Mouse (Mus musculus) layer of hippocampus, postnatal 25 days (tissue): ENCODE results near the gene Ap1m2. TPM values are rescaled to one million over a fixed set of nuclear protein-coding genes. Genes with fewer than 3 reads are reported as not detected.
A peak's percentile ranks its signal among the peaks of the same experiment; 100 is the strongest.
"Not testable (repeated sequence)": the region's sequence is repeated elsewhere in the genome, so short reads cannot be mapped to it uniquely, and the experiment has no call there.

Experiments
- DNase-seq, 2 experiments: peaks; one replicate each; pipeline ENCODE4 v3.0.0; 2022; ENCODE audit warnings: mixed read lengths in 2 of 2, low spot score in 1 of 2; ENCODE audit errors: extremely low spot score in 1 of 2
- total RNA-seq, 2 experiments: library from RNA; stranded (reverse); gene quantifications; 2 replicates each; pipeline ENCODE4 v1.2.3; 2021

Ap1m2 gene
- total RNA-seq, 2 experiments from 2014 or later: 0.42 to 0.73 TPM

DNA sequence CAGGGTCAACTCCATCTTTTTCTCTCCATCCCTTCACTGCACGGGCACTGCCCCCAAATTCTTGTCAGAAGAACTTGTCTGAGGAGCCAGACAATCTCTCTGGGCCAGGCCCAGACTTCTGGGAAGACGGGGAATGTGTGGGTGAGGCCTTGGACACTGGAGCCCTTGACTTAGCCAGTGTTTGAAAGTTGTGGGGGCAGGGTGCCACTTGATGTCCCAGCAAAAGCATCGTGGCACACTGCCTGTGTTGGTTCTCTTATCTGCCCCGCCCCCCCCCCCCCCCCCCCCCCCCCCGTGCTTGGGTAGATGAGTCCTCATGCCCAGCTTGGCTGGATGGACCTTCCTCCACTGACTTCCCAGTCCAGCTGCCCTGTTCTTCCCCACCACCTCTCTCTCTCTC is 16.9 kb upstream of the Ap1m2 start:
- DNase-seq: no peak

- DNase-seq: no peak
These were observed 15.9 kb upstream of the Ap1m2 start for GRCm38 (mm10) chr9:21328041-21328440.

DNA sequence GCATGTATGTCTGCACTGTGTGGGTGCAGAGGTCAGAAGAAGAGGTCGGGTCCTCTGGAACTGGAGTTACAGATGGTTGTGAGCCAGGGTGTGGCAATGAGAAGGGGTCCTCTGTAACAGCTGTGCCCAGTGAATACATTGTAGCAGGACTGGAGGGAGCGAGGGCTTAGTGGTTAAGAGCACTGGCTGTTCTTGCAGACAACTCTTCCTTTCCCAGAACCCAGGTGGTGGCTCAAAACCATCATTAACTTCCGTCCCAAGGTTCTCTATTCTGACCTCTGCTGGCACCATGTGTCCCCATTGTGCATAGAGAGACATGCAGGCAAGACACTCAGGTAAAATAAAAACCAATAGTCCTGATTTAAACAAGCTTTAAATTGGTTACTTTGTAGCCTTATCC is 15.4 kb upstream of the Ap1m2 start:
- no peak for DNase-seq

DNA sequence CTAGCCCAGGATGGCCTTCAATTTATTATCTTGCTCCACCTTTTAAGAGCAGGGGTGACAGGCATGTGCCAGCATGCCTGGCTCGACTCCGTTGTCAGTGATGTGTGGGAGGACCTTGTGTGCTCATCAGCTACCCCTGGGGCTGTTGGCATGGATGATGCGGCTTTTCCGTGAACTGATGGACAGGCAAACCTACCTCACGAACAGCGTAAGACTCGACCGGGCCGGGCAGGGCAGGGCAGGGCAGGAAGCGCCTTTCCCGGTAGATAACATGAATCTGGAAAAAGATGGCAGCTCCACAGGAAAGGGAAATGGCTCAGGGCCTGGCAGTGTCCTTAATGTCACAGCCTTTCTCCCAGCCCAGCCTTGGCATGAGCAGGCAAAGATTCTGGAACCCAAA is 12.1 kb upstream of the Ap1m2 start:
- DNase-seq: no peak

DNA sequence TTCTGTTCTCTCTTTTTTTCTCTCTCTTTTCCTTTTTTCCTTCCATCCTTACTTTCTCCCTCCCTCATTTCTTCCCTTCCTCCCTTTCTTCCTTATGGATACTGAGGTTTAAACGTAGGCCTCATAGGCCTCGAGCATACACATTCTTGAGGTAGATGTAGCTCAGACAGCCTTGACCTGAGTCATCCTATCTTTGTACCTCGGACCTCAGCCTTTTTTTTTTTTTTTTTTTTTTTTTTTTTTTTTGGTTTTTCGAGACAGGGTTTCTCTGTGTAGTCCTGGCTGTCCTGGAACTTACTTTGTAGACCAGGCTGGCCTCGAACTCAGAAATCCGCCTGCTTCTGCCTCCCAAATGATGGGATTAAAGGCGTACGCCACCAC is 10.8 kb upstream of the Ap1m2 start:
- DNase-seq: not testable (repeated sequence)

DNA sequence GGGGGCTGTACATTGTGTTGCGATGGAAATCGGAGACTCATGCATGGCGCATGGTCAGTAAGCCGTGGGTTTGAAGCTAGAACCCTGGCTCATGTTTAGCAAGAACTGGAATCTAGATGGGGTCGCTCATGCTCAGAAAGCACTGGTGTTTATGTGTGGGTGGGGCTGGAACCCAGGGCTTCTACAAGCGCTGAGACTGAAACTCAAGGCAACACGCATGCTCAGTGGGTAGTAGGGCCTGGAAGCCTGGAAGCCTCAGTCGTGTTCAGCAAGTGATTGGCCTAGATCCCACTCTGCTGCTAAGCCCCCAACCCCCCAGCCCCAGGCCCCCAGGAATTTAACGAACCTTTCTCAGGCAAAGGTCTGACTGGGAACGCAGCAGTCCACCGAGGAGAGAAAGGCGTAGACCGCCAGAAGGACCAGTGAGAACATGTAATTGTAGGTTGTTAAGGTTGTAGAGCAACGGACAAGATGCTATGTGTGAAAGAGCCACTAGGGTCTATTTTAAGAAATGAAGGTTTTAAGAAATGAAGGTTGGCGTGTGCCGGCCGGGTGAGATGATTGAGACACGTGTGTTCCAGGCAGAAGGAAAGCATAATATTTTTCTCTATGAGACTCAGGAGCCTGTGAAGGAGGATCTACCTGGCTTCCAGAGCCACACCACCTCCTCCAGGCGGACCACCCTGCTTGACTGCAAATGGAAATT is 10.2 kb upstream of the Ap1m2 start:
- no peak for DNase-seq

GRCm38 (mm10) chr9:21321513-21321835 is 9.3 kb upstream of the Ap1m2 start:
- DNase-seq: no peak

- DNase-seq: peak; percentile 70 to 75
These were observed 8.7 kb upstream of the Ap1m2 start, which contains the start of gene Slc44a2 for GRCm38 (mm10) chr9:21320619-21321512. Gene Slc44a2 (plus strand): TSS chr9:21320698.

DNA sequence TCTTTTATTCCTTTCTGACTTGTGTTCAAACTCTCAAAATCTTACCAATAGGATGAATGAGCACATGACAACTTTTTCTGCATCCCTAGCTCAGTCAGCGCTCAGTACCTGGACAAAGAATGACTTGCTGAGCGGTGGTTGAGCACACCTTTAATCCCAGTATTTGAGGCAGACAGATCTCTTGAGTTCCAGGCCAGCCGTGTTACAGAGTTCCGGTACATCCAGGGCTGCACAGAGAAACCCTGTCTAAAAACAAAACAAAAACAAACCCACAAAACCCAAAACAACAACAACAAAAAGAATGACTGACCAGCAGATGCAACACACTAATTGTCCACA is 8.1 kb upstream of the Ap1m2 start:
- DNase-seq: no peak

DNA sequence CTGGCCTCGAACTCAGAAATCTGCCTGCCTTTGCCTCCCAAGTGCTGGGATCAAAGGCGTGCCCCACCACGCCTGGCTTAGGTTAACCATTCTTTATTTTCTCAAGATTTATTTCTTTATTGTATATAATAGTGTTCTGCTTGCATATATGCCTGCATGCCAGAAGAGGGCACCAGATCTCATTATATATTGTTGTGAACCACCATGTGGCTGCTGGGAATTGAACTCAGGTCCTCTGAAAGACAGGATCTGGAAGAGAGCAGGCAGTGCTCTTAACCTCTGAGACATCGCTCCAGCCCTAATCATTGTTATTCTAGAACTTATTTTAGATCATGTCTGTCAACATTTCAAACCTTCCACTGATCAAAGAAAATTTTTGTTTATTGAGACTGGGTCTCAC is 7.4 kb upstream of the Ap1m2 start:
- no peak for DNase-seq

- DNase-seq: no peak
These were observed 6.7 kb upstream of the Ap1m2 start for GRCm38 (mm10) chr9:21318792-21319191.

DNA sequence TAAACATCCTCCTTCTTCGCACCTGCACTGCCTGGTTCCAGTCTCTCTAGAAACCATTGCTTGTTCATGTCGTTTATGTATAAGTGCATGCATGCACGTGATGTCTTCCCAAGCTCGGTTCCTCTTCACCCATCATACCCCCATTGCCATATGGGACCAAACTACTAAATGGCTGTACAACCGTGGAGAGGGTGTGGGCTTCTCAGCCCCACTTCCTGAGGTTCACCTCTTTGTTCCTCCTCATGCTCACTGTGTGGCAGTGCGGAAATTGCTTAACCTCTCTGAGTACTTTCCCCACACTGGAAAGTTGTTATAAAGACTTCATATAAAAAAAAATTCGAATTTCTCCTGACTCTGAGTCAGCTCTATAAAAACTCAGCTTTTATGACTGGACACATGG is 4.6 kb upstream of the Ap1m2 start:
- no peak for DNase-seq

GRCm38 (mm10) chr9:21315421-21315820 is 3.3 kb upstream of the Ap1m2 start:
- no peak for DNase-seq

DNA sequence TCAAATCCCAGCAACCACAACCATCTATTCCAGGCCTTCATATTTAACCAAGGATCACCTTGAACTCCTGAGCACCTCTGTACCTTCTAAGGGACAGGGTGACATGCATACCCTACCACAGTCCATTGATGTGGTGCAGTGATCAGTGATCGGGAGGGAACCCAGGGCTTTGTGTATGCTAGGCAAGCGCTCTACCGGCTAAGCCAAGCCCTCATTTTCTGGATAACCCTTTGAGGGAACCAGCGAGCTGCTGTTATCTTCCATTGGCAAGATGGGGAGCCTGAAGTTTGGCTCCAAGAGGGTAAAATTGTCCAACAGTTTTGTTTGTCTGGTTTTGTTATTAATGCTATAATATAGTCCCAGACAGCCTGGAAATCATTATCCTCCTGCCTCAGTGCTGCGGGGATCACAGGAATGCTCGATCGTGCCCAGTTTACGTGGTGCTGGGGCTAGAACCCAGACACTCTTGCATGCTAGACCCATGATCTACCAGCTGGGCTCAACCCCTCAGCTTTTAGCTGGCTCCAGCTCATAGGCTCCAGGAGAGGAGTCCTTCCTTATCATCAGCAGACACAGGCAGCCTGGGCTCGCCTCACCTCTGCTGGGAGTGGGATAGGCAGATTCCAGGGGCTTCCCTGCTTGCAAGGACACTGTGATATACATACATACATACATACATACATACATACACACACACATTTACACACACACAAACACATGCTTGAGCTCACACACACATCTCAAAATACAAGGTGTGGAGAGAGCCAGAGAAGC is 2.4 kb upstream of the Ap1m2 start:
- no peak for DNase-seq

GRCm38 (mm10) chr9:21313394-21313793 is 1.3 kb upstream of the Ap1m2 start:
- DNase-seq: peak; percentile 71 to 94

GRCm38 (mm10) chr9:21311695-21312094 is 442 bp downstream of the Ap1m2 start:
- DNase-seq: no peak

DNA sequence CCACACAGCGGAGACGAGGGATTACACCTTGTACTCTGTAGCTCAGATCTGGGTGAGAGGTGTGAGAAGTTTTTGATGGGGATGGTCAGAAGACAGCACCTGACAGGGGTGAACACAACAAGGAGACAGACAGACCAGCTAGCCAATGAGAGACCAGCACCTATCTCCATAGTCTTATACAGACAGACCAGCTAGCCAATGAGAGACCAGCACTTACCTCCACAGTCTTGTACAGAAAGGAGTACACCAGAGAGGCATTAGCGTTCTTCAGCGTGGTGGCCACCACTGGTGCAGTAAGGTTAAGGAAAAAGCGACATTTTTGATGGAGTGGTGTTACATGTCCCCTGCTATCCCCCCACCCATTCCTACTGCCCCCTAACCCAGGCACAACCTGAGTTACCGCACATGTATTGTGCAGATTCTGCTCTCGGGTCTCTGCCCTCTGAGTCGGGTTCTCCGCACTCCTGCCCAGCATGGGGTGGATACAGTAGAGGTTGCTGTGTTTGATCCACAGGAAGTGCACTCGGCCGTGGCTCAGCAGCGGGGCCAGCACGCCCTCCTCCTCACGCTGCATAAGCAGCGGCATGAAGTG is 2.9 kb downstream of the Ap1m2 start:
- no peak for DNase-seq

- DNase-seq: no peak
These were observed 7.1 kb downstream of the Ap1m2 start for GRCm38 (mm10) chr9:21305065-21305464.

- no peak for DNase-seq
These were observed 13.1 kb downstream of the Ap1m2 start for GRCm38 (mm10) chr9:21299014-21299413.

GRCm38 (mm10) chr9:21292271-21292670 is 19.9 kb downstream of the Ap1m2 start:
- no peak for DNase-seq

DNA sequence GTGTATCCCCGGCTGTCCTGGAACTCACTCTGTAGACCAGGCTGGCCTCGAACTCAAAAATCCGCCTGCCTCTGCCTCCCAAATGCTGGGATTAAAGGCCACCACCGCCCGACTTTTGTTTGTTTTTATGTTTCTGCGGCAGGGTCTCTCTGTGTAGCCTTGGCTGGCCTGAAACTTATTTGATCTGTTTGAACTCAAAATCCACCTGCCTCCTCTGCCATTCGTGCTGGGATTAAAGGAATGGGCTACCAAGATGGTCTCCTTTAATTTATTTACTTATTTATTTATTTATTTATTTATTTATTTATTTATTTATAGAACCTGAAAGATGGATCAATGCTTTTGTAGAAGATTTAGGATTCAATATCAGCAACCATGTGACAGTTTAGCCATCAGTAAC is 20.3 kb downstream of the Ap1m2 start:
- not testable (repeated sequence) for DNase-seq
